Mouse (Mus musculus): ENCODE results near the gene Abcc4.
A peak's percentile ranks its signal among the peaks of the same experiment; 100 is the strongest.
"Not testable (repeated sequence)": the region's sequence is repeated elsewhere in the genome, so short reads cannot be mapped to it uniquely, and the experiment has no call there.

Gene Abcc4

DNA sequence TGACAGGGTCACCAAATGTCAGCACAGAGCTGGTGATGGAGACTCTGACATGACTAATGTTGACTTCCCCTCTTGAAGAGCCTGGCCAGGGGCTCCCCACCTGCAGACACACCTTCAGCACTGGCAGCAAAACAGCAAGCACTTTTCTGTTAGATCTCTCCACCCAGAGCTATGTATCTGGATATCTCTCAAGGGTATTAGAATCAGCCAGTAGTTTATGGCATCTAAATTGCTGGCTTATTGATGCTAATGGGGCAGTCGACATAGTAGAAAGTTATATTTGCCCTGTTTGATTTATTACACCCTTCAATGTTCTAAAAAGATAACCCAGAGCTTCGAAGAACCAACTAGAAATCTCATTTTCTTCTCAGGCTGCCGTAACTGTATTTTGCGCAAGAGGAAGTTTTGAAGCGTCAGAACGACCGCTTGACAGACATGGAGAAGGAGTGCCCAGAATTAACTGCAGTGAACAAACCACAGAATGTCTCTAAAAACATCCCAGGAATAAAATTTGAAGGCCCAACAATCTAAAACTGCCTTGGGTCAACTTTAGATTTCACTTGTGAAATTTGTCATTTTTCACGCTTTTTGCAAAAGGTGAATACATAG lies 123.6 kb downstream of the Abcc4 start:
- DNase-seq (ENCODE audit: low read depth, low spot score), result no peak

DNA sequence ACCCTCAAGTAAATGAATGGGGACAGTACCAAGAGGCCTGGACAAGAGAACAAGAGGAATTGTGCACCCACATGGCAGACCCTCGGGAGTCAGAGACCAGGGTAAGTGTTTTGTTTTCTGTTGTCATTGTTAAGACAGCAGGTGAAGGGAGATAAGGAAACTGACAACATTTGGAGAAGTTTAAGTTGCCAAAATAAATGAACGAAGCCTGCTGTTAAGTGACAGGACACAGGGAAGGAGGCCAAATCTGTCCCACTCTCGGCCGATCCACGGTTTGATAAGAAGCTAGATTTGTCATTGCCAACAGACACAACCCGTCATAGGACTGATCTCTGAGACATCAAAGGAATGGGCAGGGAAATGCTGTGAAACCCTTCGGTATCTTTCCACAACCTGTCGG lies 124.3 kb downstream of the Abcc4 start:
- no peak for DNase-seq (ENCODE audit: low read depth, low spot score)

DNA sequence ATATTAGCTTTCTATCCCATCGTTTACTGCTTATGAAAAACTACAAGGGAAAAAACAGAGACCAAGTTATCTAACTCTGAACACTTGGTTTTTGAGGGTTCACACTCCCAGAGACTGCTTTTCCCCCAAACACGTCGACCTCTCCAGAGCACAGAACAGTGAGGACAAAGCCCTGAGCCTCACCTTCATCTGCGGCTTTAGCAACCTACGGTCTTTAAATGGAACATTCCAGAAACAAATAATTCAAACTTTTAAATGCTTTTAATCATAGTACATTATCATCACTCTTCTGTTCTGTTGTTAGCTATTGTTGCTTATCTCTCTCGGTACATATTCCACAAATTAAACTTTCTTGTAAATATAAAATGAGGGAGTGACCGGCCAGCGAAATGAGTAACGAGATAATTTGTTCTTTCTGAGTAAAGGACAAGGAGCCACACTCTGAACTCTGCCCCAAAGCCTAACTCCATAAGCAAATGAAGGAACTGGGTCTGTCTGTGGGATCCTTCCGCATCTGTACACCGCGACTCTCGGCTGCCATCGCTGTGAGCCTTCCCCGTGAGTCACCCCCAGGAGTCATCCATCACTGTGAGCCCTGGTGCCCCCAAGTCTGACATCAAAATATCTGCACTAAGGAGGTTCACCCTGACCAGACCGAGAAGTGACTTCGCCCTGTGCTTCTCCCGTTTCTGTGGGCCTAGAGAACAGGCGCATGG lies 126.8 kb downstream of the Abcc4 start:
- no peak for DNase-seq (ENCODE audit: low read depth, low spot score)

DNA sequence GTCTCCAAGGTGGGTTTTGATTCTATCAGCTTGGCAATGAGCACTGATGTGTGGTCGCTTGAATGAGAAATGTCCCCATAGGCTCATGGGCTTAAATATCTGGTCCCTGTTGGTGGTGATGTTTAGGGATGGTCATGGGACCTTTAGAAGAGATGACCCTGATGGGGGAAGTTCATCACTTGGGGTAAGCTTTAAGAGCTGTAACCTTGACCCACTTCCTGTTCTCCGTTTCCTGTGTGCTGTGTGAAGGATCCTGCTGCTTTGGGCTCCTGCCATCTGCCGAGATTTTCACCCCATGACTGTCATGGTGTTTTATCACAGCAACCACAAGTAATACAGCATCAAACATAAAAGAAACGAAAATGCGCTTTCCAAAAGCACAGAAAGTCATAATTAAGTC lies 128.1 kb downstream of the Abcc4 start:
- DNase-seq (ENCODE audit: low read depth, low spot score), result no peak

DNA sequence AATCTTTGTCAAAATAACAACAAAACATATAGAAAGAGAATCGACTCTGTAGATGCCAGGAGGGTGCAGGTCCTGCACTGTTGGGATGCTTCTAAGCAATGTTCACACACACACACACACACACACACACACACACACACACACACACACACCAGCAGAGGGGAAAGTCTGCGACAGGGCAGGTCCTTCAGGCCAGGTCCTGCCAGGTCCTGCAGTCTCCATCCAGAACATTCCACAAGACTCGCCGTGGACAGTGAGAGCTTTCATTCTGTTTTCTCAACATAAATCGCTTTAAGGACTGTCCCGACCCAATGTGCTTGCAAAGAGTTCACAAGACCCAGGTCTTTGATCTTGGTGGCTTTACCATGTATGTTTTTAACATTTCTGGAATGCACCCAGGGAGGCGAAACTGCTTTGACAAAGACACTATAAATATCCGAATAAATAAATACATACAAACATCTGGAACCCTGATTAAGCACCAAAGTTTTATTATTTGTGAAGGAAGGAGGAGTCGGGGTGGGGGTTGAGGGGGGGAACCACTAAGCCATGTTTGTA lies 133.3 kb downstream of the Abcc4 start:
- DNase-seq (ENCODE audit: low read depth, low spot score), result no peak

DNA sequence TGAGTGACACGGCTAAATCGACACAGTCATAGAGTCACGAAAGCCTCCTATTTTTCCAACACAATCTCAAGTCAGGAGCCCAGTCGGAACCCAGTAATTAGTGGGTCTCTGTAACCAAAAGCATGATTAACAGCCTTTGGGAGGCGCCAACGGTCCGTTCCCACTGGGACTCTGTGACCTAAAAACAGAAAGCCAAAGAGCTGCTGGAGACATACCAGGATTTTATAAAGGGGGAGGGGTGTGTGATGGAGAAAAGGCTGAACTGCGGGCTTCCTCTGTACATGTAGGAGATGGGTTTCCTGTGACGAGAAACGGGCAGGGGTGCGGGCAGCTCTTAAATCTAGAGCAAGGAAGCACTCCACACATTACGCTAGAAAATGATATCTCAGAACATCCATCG lies 136.4 kb downstream of the Abcc4 start:
- DNase-seq (ENCODE audit: low read depth, low spot score), result no peak

DNA sequence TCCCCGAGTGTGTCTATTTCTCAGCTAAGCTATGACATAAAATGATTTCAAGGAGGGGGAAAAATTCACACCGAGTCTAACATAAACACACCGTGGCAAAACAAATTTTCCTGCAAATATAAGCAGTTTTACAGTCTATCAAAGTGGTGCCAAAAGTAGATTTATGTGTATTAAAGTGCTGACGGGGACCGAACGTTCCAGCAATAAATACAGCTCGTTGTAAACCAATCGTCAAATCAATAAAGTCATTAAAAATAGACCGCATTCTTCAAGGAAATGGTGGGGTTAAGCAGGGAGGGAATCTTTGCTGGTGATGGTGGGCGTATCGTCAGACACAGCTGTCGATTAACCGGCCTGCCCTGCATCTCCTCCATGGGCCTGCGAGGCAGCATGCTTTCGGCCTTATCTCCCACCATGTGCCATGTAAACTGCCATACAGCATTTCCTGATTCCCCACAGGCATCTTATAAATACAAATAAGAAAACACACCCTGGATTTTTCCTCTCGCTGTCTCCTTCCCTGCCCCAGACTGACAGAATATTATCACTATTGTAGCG lies 137.8 kb downstream of the Abcc4 start:
- DNase-seq (ENCODE audit: low read depth, low spot score), result no peak

- DNase-seq (ENCODE audit: low read depth, low spot score), result no peak
Observed at GRCm38 (mm10) chr14:118566809-118567208, 139.2 kb downstream of the Abcc4 start.

DNA sequence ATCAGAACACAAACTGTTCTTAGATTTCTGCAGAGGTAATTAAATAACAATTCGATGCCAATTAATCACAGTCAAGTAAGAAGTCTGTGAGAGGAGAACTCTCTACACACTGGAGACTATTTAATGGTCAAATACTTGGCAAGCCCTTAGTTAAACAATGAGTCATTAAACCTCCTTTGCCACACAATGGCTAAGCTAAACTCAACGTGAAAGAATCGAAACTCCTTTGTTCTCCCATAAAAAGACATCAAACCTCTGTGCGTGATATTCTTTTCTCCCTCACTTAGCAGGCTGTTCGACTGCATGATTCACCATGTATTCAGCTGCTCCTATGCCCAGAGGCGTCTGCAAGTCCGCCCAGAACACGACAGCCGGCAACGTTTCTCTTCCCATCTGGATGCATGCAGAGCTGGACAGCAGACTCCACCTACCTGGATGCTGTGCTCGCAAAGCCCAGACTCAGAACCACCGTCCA lies 139.8 kb downstream of the Abcc4 start:
- DNase-seq (ENCODE audit: low read depth, low spot score), result peak; percentile 77

- no peak for DNase-seq (ENCODE audit: low read depth, low spot score)
Observed at GRCm38 (mm10) chr14:118565696-118566095, 140.3 kb downstream of the Abcc4 start.

DNA sequence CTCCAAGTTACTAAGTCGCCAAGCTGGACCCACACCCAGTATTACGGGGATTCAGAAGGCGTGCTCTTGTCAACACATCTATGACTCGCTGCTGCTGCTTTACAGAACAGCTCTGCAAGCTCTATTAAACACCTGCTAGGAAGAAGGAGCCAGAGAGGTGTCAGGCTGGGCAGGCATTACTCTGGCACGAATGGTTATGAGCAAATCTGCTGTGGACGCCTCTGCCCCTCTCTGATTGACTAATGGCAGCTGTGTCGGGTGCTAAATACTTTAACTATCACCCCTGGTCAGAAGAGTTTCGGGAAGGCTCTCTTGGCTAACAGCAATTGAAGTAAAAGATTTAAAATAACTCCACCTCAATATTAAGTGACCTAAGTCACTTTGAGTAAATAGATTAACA lies 142.4 kb downstream of the Abcc4 start:
- no peak for DNase-seq (ENCODE audit: low read depth, low spot score)

DNA sequence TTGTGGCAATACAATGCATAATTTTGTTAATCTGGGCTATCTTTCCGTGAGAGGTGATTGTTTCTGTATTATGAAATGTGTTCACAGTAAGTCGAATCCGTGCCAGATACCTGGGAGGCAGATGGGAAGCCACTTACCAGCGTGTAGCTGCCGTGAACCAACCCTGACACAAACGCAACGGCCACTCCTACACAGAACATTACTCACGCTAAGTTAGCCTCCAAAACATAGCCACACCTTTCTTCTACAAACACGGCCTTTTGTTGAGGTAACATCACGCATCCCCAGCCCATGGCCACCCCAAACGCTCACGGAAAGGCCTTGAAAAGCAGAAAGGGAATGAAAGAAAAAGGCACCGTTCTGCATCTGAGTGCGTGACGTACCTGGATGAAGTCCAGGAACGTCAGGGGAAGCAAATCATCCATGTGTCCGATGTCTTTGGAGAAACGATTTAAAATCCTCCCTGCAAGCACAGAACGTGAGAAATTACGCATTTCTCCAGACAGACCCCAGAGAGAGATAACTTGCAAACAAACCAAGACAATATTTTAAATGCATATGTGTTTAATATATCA lies 153.0 kb downstream of the Abcc4 start:
- DNase-seq (ENCODE audit: low read depth, low spot score), result peak; percentile 44

DNA sequence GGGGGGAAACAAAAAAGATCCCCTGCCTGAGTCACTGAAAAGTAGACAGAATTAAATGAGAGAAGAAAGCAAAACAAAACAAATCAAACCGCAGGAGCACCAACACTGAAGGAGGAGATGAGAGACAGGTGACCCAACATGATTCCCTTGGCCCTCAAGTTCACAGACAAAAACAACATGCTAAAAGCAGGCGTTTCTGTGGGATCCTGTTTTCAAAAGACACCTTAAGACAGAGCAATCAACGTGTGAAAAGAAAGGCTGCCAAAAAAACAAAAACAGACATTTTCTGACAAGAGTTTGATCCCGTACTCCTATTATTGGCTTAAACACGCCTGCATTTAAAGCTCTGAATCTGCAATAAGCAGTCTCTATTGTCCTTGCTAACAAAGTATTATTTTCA lies 153.6 kb downstream of the Abcc4 start:
- DNase-seq (ENCODE audit: low read depth, low spot score), result no peak

DNA sequence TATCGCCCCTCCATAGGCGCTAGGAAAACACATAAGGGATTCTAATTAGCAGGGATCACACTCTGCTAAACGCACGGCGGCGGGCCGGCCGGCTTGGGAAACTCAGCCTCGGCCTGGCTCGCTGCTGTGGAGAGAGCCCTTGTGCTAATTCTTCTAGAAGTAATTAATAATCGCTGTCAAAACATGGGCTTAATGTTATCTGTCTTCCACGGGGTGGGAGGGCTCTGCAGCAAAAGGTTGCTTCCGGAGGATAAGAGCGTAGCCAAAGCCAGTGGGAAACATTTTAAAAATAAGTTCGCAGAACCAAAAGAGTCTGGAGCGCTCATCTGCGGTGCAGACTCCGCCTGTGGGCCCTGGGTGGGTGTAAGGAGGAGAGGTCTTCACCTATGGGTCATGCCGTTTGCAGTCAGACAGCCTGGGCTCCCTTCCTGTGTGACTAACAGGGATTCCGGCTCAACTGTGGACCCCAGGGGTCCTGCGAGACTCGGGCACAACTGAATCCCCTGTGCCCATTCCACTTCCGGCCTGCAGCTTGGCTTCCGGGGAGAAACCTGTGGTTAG lies 154.2 kb downstream of the Abcc4 start:
- no peak for DNase-seq (ENCODE audit: low read depth, low spot score)

DNA sequence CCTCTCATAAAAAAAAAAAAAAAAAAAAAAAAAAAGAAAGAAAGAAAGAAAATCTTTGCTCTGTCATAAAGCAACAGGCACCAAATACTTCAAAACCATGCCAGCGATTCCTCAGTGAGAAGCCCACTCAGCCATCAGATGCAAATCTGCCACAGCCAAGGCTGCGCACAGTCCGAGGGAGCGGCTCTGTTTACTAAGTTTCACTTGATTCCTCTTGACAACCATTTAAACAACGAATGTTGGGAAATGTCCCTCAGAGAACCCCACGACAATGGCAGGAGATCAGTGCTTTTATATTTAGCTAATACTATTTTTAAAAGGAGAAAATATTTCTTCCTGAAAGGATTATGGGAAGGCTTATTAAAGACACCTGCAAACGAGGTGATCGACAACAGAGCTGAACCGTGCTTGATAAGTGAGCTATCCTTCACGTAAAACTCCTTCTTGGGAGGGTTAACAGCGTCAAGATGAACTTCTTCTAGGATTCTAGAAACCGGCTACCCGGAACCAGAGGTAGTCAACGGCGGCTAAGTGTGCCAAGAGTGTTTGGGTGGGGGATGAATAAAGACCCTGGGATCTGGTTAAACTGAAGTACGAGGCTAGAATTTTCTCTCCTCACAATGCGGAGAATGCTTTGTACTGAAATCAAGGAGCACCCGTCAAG lies 154.8 kb downstream of the Abcc4 start:
- DNase-seq (ENCODE audit: low read depth, low spot score), result no peak

GRCm38 (mm10) chr14:118544493-118544892 lies 161.5 kb downstream of the Abcc4 start:
- no peak for DNase-seq (ENCODE audit: low read depth, low spot score)

- DNase-seq (ENCODE audit: low read depth, low spot score), result no peak
Observed at GRCm38 (mm10) chr14:118542947-118543346, 163.1 kb downstream of the Abcc4 start.

DNA sequence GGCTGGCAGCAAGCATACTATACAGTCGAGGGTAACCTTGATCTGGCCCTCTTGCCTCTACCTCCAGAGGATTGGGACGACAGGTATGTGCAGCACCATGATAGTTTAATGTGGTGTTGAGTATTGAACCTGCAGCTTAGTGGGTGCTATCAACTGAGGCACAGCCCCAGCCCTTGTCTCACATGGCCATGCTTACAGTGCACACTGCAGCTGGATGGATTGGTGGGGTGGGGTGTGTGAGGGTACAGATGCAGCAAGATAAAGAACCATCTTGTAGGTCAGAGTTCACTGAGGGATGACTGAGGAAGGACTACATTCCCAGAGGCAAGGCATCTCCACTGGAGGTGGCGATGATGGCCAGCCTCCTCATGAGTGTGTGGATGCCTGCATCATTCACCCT lies 174.5 kb downstream of the Abcc4 start:
- no peak for DNase-seq (ENCODE audit: low read depth, low spot score)

DNA sequence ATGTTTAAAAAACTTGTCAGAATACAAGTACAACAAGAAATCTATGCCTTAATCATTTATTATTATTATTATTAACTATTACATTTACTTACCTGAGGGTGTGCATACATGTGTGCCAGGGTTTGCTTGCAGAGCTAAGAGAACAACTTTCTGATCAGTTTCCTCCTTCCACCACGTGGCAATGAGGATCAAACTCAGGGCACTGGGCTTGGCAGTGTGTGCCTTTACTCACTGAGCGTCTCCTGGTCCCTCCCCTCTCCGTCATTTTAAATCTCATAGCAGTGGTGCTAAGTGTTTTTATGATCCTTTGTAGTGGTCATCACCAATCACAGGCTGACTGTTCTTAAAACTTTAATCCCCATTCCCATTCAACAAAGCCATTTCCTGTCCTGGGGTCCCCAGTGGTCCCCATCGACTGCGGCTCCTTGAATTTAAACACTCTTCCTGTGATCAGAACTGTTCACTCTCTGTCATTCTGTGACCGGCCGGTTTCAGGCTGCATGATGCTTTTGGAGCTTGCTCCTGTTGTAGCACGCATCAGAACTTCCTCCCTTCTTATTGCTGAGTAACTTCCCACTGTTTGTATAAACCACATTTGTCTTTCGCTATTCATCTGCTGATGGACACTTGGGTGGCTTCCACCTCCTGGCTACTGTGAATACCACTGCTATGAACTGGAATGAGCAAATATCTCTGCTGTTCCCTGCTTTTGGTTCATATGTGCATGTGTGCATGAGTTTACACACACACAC lies 191.6 kb downstream of the Abcc4 start:
- no peak for DNase-seq (ENCODE audit: low read depth, low spot score)

DNA sequence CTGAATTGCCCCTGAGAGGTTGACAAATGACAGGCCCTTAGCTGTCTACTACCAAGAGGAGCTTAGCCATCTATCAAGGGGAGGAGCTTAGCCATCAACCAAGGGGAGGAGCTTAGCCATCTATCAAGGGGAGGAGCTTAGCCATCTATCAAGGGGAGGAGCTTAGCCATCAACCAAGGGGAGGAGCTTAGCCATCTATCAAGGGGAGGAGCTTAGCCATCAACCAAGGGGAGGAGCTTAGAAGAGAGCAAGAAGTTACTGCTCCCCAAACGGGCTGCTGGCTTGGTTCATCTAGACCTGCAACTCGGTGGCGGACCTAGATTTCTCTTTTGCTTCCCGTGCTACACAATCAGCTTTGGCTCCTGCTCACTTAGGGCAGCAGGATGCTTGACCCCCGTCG lies 194.3 kb downstream of the Abcc4 start:
- DNase-seq (ENCODE audit: low read depth, low spot score), result not testable (repeated sequence)

DNA sequence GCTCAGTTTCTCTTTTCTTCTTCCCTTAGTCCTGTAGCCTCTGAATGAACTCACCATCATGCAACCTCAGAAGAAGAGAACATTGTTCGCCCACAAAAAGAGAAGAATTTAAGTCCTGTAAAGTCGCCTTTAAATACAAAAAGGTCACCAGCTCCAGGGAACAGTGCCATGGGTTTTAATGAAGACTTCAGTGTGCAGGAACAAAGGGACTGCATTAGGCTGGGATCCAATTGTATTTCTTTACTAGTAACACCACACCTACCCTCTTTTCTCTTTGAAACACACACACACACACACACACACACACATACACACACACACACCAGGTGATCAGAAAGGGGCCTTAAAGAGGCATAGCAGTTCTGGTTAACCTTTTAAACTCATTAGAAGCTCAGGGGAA lies 195.2 kb downstream of the Abcc4 start:
- no peak for DNase-seq (ENCODE audit: low read depth, low spot score)
